Mouse (Mus musculus): ENCODE data around the gene Zpbp2.

DNA sequence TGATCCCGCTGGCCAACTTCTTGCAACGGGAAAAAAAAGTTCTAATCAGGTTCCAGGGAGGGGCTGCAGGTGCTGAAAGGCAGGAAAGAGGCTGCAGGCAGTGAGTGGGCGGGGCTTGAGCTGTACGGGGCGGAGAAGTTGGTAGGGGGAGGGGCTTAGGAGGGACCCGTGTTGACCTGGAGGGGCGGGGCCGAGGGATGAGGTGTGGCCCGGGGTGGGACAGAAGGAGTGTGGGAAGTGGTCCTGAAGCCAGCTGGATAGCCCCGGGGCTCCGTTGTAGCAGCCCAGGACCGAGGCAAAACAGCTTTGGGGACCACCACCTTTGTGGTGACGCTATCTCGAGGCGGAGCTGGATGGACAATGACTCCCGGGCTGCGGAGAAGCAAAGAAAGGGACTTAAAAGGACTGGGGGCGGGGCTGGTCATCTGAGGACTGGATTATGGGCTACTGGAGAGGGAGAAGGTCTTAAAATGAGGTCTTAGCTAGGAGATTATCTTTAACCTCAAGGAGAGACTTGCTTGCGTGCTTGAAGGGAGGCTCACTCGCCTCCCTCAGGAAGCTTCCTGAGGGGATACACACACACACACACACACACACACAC lies 51.3 kb downstream of the Zpbp2 start:
- no peak for TF ChIP-seq CTCF (IDR thresholded peaks at IDR 0.05; ENCODE audit: borderline replicate concordance, insufficient read depth, low read depth, low read length)
- no peak for TF ChIP-seq POLR2A (IDR thresholded peaks at IDR 0.05; ENCODE audit: borderline replicate concordance, insufficient read depth, low read length)
